Mouse (Mus musculus): ENCODE data around the gene Dcaf11.

Gene Dcaf11

DNA sequence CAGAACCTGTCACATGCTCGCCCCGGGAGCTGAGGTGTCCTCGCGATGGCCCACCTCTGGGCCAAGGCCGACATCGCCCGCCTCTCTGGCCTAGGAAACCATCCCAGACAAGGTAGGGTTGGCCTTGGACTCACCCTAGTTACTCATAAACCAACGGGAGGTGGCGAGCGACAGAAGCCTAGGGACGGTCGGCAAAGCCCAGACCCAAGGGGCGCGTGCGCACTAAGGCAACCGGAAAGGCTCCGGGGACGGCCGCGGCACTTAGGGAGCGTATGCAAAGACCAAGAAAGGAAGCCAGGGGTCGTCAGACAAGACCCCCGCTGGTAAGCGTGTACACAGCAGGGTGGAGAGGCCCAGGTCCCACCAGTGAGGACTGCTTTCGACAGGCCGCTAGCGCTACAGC, at the start of gene Dcaf11:
TSS of gene Dcaf11 (plus strand) at position 208 of the 403 bp plus-strand sequence.
- DNase-seq (ENCODE audit: low read depth, low spot score) = peak; percentile 98

DNA sequence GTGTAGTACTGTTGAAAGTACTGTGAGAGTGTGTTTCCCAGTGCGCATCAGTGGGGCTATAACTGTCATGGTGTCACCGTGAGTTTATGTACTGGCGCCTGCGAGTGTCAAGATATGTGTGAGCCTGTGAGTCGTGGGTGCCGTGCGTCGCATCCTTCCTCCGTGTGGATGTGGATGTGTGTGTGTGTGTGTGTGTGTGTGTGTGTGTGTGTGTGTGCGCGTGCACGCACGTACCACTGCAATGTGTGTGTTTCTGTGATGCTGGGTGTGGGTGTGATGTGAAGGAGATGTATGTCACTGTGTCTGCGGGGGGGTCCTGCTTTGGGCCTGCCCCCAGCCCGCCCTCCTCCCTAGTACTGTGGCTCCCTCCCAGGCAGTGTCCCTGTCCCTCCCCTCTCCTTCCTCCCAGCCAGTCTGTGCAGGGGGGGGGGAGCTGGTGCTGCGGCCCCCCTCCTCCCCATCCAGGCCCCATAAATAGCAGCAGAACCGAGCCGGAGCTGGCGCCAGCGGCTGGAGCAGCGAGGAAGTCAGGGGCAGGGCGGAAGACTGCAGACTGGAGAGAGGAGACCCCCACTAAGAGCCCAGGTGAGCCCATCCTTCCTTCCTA, 49.6 kb upstream of the Dcaf11 start, which contains the start of gene Cpne6:
TSS of gene Cpne6 (plus strand) at position 321 of the 607 bp plus-strand sequence.
- DNase-seq (ENCODE audit: low read depth, low spot score) = no peak

DNA sequence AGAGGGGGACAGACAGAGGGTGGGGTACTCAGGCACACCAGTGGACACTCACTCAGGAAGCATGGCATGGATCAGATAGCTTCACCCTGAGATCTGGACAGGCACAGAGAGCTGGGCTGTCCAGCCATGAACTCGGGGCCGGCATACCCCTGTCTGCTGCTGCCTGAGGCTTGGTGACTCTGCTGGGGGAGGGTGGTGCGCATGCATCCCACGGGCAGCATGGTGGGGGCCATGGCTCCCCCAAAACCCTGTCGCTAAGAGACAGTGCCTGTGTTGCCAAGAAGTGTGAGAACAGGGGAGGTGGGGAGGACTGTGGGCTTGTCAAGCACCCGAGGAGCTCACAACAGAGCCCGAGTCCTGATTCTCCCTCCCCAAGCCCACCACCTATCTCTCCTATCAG, 48.8 kb upstream of the Dcaf11 start:
- DNase-seq (ENCODE audit: low read depth, low spot score) = no peak

DNA sequence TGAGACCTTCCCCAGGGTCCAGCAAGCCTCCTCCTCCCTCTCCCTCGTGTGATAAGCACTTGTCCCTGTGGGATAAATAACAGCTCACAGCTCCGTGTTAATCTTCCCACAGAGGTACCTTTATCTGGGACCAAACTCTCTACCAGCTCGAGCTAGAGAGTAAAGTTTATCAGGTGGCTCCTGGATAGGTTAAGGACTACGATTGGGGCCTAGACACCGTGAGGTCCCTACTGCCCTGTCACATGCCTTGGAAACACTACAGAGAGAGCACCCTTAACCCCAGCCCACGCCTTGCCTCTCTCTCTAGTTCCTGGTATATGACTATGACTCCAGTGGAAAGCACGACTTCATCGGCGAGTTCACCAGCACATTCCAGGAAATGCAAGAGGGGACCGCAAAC, 45.9 kb upstream of the Dcaf11 start:
- DNase-seq (ENCODE audit: low read depth, low spot score) = no peak

DNA sequence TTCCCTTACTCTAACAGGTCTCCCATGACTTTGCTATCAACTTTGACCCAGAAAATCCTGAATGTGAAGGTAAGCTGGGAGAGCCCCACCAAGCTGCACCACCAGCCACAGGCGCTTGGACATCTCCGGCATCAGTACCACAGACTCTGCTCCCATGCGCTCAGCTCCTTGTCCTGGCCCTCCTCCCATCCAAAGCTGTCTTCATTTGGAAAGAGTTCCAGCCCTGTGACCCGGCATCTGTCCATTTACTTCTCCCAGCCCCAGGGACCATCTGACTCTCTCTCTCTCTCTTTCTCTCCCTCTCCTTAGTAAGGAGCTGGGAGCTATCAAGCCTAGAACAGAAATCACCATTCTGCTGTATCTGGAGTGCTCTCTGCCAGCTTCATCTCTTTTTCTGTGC, 44.0 kb upstream of the Dcaf11 start:
- no peak for DNase-seq (ENCODE audit: low read depth, low spot score)

DNA sequence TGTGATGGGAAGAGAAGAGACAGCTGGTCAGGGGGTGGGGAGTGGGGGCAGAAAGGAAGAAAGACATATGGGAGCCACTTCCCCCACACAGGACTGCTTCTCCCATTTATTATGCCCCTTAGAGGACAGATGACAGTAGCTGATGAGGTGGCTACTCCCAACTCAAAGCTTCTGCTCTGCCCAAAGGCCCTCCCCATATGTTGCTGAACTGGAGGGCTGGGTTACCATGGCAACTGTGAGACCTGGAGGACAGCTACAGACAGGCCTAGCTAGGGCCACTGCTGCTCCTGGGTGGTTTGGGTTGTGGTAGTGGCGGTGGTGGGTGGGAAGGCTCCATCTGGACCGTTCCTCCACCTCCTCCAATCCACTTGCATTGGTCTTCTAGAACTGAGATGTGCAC, 40.9 kb upstream of the Dcaf11 start:
- peak; percentile 37 for DNase-seq (ENCODE audit: low read depth, low spot score)

DNA sequence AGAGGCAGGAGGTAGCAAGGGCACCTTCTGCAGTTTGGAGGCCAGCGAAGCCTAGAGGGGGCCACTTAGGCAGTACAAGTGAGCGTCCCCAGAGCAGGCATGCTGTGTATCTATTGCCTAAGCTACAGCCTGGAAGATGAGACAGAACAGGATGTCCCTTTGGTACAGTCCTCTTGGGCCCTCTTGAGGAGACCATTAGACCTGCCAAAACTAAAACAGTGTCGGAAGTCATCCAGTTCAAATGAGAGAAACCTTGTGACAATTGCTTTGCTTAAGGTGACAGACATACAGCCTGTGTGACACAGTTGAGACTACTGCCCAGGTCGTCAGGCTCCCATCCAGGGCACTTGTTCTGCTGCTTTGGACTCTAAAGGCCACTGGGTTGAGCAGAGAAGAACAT, 40.2 kb upstream of the Dcaf11 start:
- DNase-seq (ENCODE audit: low read depth, low spot score) = no peak

DNA sequence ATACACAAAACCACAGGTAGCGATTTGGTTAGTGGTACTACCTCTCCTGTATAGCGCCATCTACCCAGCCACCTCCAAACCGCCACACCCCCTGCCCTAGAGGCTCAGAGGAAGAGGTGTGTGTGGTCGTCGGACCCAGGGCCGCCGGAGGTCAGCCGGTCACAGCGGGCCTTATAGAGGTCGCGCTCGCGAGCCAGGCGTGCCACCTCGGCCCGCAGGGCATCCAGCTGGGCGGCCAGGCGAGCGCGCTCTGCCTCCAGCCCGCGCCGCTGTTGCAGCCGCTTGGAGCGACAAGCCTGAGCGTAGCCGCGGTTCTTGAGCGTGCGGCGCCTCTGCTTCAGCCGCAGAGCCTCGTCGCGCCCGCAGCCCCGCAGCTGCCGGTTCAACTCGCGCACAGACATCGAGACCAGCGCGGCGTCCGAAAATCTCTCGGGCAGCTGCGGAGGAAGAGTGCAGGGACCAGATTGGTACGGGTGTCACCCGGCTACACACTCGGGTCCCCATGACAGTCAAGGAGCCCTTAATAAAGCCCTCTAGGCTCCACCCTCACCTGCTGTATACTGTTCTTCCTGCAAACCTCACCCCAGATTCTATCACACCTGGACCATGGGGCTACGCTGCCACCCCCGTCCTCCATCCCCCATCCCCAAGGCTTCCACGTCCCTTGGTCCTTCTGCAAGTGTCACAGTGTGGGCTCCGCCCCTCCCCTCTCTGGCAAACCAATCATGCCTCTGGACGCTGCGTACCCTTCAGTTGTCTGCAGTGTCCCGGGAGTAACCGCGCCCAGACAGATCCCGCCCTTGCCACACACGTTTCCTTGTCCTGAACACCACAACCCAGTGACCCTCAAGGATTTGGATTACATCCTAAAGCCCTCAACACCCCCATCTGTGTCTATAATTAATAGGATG, 39.1 kb upstream of the Dcaf11 start:
- peak; percentile 58 for DNase-seq (ENCODE audit: low read depth, low spot score)

DNA sequence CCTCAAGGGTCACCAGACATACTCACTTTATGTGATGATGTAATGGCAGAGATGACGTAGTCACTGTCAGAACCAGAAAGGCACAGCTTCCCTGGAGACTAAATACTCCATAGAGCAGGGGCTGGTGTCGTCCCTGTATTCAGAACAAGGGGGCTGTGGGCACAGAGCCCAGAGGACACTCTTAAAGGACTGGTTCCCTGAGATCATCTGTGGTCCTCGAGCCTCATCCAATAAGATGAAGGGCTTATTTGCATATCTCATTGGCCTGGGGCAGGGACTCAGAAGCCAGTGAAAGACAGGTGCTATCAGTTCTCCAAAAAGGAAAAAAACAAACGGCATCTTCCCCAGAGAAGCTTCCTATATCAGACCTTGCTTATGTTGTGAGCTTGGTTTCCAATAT, 35.7 kb upstream of the Dcaf11 start:
- DNase-seq (ENCODE audit: low read depth, low spot score) = no peak

DNA sequence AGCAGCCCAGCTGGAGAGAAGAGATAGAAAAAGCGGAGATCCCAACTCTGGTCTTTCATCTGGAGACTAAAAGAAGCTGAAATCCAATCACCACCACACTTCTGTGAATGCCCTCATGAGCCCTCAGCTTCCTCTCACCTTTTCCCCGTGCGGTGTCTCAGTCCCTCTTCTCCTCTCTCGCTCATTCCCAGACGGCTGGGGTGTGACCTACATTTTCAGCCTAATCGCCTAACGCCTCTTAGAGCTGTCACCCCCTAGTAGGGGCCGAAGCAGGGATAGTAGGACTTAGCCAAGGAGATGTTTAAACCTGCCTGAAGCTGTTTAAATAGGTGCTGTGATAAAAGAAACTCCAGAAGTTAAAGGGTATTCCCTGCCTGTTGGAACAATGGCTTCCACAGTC, 35.0 kb upstream of the Dcaf11 start, which contains the start of gene Nrl:
TSS of gene Nrl (minus strand) at position 197 of the 400 bp plus-strand sequence.
- DNase-seq (ENCODE audit: low read depth, low spot score) = no peak

DNA sequence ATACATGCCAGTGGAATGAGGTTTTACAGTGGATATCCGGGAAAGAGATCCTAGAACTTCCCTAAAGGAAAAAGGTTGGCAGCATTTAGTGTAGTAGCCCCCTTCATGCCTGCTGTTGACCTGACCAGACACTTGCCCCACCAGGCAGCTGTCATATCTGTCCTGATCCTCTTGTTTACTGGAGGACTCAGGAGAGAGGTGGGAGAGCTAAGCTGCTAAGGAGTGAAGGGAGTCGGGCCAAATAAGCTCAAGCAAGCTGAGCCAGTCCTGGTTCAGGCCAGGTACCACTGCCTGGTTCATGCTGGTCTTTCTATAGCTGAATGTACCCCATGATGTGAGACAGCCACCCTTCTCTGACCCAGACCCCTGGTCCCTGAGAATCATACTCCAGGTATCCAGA, 33.1 kb upstream of the Dcaf11 start:
- DNase-seq (ENCODE audit: low read depth, low spot score) = no peak

DNA sequence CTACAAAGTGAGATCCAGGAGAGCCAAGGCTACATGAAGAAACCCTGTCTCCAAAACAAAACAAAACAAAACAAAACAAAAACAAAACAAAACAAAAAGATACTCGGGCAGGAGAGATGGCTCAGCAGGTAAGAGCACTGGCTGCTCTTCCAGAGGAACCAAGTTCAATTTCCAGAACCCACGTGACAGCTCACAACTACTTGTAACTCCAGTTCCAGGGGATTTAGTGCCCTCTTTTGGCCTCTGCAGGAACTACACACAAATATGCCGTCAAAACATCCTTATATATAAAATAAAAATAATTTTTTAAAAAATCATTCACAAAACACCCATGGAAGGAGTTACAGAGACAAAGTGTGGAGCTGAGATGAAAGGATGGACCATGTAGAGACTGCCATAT, 31.9 kb upstream of the Dcaf11 start:
- peak; percentile 83 for DNase-seq (ENCODE audit: low read depth, low spot score)

DNA sequence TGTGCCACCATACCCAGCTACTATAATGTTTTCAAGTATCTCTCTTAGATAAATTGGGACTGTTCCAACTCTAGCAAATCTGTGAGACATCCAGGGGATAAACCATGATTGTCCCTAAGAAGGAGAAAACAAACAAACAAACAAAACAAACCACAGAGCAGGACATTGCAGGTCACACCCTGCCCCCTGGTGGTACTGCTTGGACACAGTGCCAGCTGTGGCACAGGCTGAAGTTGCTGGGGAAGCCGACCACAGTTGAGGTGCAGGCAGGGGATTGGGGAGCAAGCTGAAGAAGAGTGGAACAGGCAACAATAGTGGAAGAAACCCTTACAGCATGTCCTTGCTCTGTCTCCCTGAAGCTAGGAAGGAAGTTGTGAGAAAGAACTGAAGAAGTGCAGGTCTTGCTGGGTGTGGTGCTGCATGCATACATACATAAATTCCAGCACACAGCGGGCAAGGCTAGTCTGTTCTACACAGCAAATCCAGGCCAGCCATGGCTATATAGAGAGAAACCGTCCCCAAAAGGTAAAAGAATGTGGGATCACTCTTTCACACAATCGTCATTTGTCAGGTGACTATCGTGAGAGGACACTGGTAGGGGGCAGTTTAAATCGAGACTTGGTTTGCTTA, 23.6 kb upstream of the Dcaf11 start:
- peak; percentile 72 for DNase-seq (ENCODE audit: low read depth, low spot score)

DNA sequence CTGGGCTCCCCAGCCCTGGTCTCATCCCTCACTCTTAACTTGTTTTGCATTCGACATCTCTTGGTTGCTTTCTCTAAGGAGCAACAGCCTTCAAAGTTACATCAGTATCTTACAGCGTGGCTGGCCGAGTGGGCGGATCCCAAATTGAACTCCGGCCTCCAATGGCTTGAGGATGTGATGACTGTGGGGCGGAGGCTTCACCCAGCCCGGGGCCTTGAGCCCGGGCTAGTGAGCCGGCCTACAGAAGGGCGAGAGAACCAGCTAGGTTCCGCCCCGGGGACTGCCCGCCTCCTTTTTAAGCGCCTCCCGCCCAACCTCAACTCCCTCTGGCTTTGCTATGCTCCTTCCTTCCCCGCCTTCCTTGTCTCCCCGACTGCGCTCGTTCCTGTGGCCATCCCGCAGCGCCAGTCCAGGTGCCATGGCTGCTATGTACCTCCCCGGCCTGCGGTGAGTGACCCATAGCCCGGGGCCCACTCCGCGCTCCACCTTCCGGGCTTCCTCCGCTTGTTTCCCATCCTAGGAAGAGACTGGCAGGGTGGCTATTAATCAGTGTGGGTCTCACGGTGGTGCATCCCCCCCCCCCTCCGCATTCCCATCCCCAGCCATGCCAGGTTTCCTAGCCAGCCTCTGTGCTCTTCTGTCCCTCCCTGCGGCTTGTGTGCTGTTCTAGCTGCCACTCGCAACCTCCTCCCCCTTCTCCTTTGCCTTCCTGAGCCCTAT, 19.6 kb upstream of the Dcaf11 start, which contains the start of gene Pck2:
TSS of gene Pck2 (plus strand) at position 200 of the 720 bp plus-strand sequence.
- peak; percentile 98 for DNase-seq (ENCODE audit: low read depth, low spot score)

DNA sequence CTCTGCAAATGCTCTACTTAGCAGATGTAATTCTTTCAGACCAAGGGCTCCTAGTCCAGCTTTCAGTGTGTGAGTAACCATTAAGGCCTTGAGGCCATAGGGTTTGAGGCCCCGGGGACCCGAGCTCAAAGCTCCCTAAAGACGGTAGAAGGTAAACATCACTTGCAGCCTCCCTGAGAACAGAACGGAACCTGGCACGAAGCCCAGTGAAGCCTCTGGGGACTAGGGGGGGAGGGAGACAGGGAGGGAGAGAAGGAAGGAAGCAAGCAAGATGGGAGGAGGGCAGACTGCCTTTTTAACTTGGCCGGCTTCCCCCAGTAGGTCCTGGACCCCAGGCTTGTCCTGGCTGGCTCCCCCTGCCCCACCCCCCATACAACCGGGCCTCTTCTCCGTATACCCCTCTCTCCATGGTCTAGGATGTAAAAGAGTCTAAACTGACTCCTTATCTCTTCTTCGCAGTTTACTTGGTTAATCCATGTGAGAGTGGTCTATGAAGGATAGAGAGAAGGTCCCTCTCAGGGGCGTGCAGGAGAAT, 19.0 kb upstream of the Dcaf11 start:
- peak; percentile 26 for DNase-seq (ENCODE audit: low read depth, low spot score)

DNA sequence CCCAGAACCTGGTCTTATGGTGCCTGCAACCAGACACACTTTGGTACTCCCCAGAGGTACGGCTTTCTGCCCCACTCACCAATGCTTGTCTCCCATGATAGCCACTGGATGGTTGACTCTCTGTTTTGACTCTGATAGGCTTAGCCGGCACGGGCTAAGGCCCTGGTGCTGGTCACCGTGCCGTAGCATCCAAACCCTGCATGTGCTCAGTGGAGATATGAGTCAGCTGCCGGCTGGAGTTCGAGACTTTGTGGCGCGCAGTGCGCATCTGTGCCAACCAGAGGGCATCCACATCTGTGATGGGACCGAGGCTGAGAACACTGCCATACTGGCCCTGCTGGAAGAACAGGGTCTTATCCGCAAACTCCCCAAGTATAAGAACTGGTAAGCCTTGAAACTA, 17.5 kb upstream of the Dcaf11 start:
- DNase-seq (ENCODE audit: low read depth, low spot score) = no peak

DNA sequence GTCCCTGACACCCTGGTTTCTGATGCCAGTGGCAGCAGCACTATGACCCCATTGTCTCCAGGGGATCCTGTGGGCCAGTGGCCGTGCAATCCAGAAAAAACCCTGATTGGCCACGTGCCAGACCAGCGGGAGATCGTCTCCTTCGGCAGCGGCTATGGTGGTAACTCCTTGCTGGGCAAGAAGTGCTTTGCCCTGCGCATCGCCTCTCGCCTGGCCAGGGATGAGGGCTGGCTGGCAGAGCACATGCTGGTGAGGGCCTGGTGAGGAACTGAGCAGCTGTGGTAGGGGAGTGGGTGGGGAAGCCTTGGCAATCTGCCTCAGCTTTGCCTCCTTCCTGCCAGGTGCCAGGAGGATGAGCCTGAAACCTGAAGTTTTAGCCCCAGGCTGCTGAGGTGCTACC, 15.5 kb upstream of the Dcaf11 start:
- no peak for DNase-seq (ENCODE audit: low read depth, low spot score)

DNA sequence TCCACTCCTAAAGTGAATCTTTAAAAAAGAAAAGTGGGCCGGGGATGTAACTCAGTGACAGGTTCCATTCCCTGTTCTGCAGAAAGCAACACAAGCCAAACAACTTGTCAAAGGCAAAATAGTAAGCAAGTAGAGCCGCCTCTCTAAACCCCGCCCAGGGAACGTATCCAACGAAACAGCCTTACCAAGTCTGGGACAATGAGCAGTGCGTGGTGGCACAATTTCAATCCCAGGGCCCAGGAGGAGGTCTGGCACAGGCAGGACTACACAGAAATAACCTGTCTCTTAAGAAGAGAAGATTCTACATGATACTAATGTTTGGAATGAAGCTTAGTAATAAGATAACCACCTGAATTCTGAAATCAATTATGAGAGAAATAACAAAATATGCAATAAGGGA, 9.6 kb upstream of the Dcaf11 start:
- DNase-seq (ENCODE audit: low read depth, low spot score) = no peak

DNA sequence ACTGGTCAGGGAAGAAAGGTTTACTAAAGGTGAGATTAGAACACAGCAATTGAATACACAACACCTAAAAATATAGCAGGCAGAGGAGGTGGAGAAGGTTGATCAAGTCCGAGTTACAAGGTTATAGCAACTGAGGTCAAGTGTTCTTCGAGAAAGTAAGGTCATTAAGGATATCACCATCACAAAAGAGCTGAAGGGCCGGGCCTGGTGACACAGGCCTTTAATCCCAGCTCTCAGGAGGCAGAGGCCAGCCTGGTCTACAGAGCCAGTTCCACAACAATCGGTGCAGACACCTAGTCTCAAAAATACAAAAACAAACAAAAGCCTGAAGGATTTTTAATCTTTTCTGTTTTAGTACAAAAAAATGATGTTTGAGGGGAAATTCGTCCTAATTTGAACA, 8.5 kb upstream of the Dcaf11 start:
- DNase-seq (ENCODE audit: low read depth, low spot score) = peak; percentile 82

DNA sequence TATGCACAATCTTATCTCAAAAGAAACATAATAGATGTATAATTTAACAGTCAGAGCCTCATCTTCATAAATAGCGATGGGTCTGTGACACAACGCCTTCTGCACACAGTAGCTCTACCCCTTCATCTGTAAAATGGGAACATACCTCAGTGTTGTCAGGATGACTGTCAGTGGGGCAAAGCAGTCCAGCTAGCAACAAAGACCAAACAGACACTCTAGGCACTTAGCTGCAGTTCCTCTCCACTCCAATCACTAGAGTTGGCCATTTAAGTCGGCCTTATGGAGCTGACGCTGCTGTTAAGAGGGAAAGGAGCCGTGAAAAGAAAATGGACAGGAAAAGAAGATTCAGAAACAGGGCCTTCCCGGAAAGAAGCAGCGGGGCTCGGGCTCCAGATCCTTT, 8.0 kb upstream of the Dcaf11 start:
- DNase-seq (ENCODE audit: low read depth, low spot score) = no peak

DNA sequence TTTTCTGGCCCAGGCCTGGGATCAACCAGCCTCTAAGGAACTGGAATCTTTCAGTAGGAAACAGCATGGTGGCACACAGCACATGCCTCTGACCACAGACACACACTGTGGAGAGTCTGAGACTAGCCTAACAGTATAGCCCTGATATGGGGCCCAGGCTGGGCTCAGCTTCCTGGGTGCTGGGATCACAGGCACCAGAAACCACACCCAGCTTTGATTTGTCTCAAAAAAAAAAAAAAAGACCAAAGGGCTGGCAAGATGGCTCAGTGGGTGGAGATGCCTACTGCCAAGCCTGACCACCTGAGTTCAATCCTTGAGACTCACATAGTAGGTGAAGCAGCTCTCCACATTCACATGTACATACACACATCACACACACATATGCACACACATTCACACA, 5.2 kb upstream of the Dcaf11 start:
- DNase-seq (ENCODE audit: low read depth, low spot score) = peak; percentile 20

DNA sequence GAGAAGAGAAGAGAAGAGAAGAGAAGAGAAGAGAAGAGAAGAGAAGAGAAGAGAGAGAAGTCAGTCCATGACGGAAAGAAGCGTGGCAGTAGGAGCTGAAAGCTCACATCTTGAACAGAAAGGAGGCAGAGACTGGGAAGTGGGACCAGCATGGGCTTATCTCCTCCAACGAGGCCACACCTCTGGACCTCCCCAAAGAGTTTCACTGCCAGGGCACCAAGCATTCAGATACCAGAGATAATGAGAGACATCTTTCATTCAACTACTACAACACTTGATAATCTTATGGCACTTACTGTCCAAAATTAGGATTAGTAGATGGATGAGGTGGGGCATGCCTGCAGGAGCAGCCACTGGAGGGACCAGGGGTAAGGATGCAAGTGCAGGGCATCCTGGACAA, 4.0 kb upstream of the Dcaf11 start:
- no peak for DNase-seq (ENCODE audit: low read depth, low spot score)

All from ZHBTc4 (cell line).